Mouse (Mus musculus) olfactory bulb, adult 2 months (tissue): ENCODE measurements around the gene Ell.

Experiments used
- CTCF ChIP-seq: fragments of 200-500 bp; IDR thresholded peaks from 2 replicates; pipeline ENCODE4 v1.5.1; 2012; ENCODE audit warnings: low read depth, mild to moderate bottlenecking, low read length, moderate library complexity; ENCODE audit not compliant: insufficient read depth
- POLR2A ChIP-seq: fragments of 200-500 bp; IDR thresholded peaks from 2 replicates; pipeline ENCODE4 v1.6.1; 2012; ENCODE audit warnings: mild to moderate bottlenecking, low read depth, low read length, moderate library complexity; ENCODE audit not compliant: insufficient read depth

- TF ChIP-seq CTCF (peak; percentile 79), POLR2A (no peak)
Measured at GRCm38 (mm10) chr8:70611849-70612248, 72.6 kb downstream of the Ell start.
